Mouse (Mus musculus): ENCODE data around the gene Dner. TPM values are rescaled to one million over a fixed set of nuclear protein-coding genes. Genes with fewer than 3 reads are reported as not detected.

Dner gene
- polyA plus RNA-seq, 1 experiment from 2014 or later: 6.4 TPM

GRCm38 (mm10) chr1:84467664-84468063 is 228.4 kb downstream of the Dner start:
- WGBS: 69% methylated on average over 3 of the region's 3 CpGs
- Histone ChIP-seq H3K27me3 (no peaks in the 10 kb centered on the region), H3K4me1 (no peaks in the 10 kb centered on the region), H3K27ac (no peak overlapping the region), H3K4me3 (no peak overlapping the region), H3K4me2 (replicated peaks) (no peak overlapping the region), H3K36me3 (no peaks in the 10 kb centered on the region), H3K9ac (no peak overlapping the region), H3K9me3 (no peaks in the 10 kb centered on the region)
- no peak for ATAC-seq (ENCODE audit: low FRiP score, low read depth)

- Histone ChIP-seq H3K27me3 (no peaks in the 10 kb centered on the region), H3K27ac (no peak overlapping the region), H3K9ac (no peak overlapping the region), H3K4me1 (no peaks in the 10 kb centered on the region), H3K4me2 (replicated peaks) (no peak overlapping the region), H3K4me3 (no peak overlapping the region), H3K9me3 (no peaks in the 10 kb centered on the region), H3K36me3 (no peaks in the 10 kb centered on the region)
- no peak for ATAC-seq (ENCODE audit: low FRiP score, low read depth)
- WGBS: 92% methylated on average over 3 of the region's 3 CpGs
Measured at GRCm38 (mm10) chr1:84464761-84465160, 231.3 kb downstream of the Dner start.

- H3K4me1 ChIP-seq: no peaks in the 10 kb centered on the region
- H3K4me2 ChIP-seq (replicated peaks): no peak overlapping the region
- ATAC-seq (ENCODE audit: low FRiP score, low read depth): no peak
- no peaks in the 10 kb centered on the region for H3K36me3 ChIP-seq
- H3K27me3 ChIP-seq: no peaks in the 10 kb centered on the region
- no peaks in the 10 kb centered on the region for H3K9me3 ChIP-seq
- 94% methylated on average over 5 of the region's 5 CpGs for WGBS
- no peak overlapping the region for H3K9ac ChIP-seq
- no peak overlapping the region for H3K4me3 ChIP-seq
- no peak overlapping the region for H3K27ac ChIP-seq
Measured at GRCm38 (mm10) chr1:84463976-84464662, 231.9 kb downstream of the Dner start.

GRCm38 (mm10) chr1:84449566-84450278 is 246.3 kb downstream of the Dner start:
- Histone ChIP-seq H3K4me1 (no peaks in the 10 kb centered on the region), H3K4me2 (replicated peaks) (no peak overlapping the region), H3K4me3 (no peak overlapping the region), H3K9ac (no peak overlapping the region), H3K27ac (no peak overlapping the region), H3K36me3 (no peaks in the 10 kb centered on the region), H3K27me3 (no peaks in the 10 kb centered on the region), H3K9me3 (no peaks in the 10 kb centered on the region)
- 90% methylated on average over 10 of the region's 10 CpGs for WGBS
- ATAC-seq (ENCODE audit: low FRiP score, low read depth): no peak

GRCm38 (mm10) chr1:84443640-84444039 is 252.4 kb downstream of the Dner start:
- Histone ChIP-seq H3K27ac (no peak overlapping the region), H3K9me3 (no peaks in the 10 kb centered on the region), H3K4me1 (no peaks in the 10 kb centered on the region), H3K27me3 (no peaks in the 10 kb centered on the region), H3K4me3 (no peak overlapping the region), H3K4me2 (replicated peaks) (no peak overlapping the region), H3K9ac (no peak overlapping the region), H3K36me3 (no peaks in the 10 kb centered on the region)
- ATAC-seq (ENCODE audit: low FRiP score, low read depth): no peak
- WGBS: 60% methylated on average over 3 of the region's 3 CpGs

GRCm38 (mm10) chr1:84443050-84443449 is 253.0 kb downstream of the Dner start:
- no peak overlapping the region for H3K9ac ChIP-seq
- 87% methylated on average over 5 of the region's 5 CpGs for WGBS
- no peak overlapping the region for H3K4me3 ChIP-seq
- no peaks in the 10 kb centered on the region for H3K9me3 ChIP-seq
- no peaks in the 10 kb centered on the region for H3K4me1 ChIP-seq
- H3K36me3 ChIP-seq: no peaks in the 10 kb centered on the region
- no peak for ATAC-seq (ENCODE audit: low FRiP score, low read depth)
- H3K4me2 ChIP-seq (replicated peaks): no peak overlapping the region
- H3K27ac ChIP-seq: no peak overlapping the region
- no peaks in the 10 kb centered on the region for H3K27me3 ChIP-seq

GRCm38 (mm10) chr1:84441419-84441818 is 254.6 kb downstream of the Dner start:
- WGBS: 83% methylated on average over 3 of the region's 3 CpGs
- Histone ChIP-seq H3K9me3 (no peaks in the 10 kb centered on the region), H3K36me3 (no peaks in the 10 kb centered on the region), H3K4me2 (replicated peaks) (no peak overlapping the region), H3K27ac (no peak overlapping the region), H3K27me3 (no peaks in the 10 kb centered on the region), H3K4me1 (no peaks in the 10 kb centered on the region), H3K9ac (no peak overlapping the region), H3K4me3 (no peak overlapping the region)
- ATAC-seq (ENCODE audit: low FRiP score, low read depth): no peak

- H3K4me3 ChIP-seq: no peak overlapping the region
Measured at GRCm38 (mm10) chr1:84437565-84437964, 258.5 kb downstream of the Dner start.

GRCm38 (mm10) chr1:84436281-84436680 is 259.7 kb downstream of the Dner start:
- H3K9ac ChIP-seq: no peak overlapping the region
- no peak overlapping the region for H3K27ac ChIP-seq
- 84% methylated on average over 1 of the region's 1 CpGs for WGBS
- H3K4me2 ChIP-seq (replicated peaks): no peak overlapping the region
- no peak overlapping the region for H3K4me3 ChIP-seq
- no peaks in the 10 kb centered on the region for H3K9me3 ChIP-seq
- no peaks in the 10 kb centered on the region for H3K27me3 ChIP-seq
- ATAC-seq (ENCODE audit: low FRiP score, low read depth): no peak
- no peaks in the 10 kb centered on the region for H3K4me1 ChIP-seq
- no peaks in the 10 kb centered on the region for H3K36me3 ChIP-seq

More at GRCm38 (mm10) chr1:84437565-84437964, 258.5 kb downstream of the Dner start:
- Histone ChIP-seq H3K9me3 (no peaks in the 10 kb centered on the region), H3K9ac (no peak overlapping the region), H3K36me3 (no peaks in the 10 kb centered on the region), H3K27ac (no peak overlapping the region), H3K4me1 (no peaks in the 10 kb centered on the region), H3K4me2 (replicated peaks) (no peak overlapping the region), H3K27me3 (no peaks in the 10 kb centered on the region)
- ATAC-seq (ENCODE audit: low FRiP score, low read depth): no peak

GRCm38 (mm10) chr1:84433291-84433980 is 262.6 kb downstream of the Dner start:
- Histone ChIP-seq H3K4me1 (no peaks in the 10 kb centered on the region), H3K4me2 (replicated peaks) (no peak overlapping the region), H3K9ac (no peak overlapping the region), H3K27ac (no peak overlapping the region), H3K27me3 (no peaks in the 10 kb centered on the region), H3K9me3 (no peaks in the 10 kb centered on the region), H3K36me3 (no peaks in the 10 kb centered on the region), H3K4me3 (no peak overlapping the region)
- WGBS: 77% methylated on average over 6 of the region's 6 CpGs
- no peak for ATAC-seq (ENCODE audit: low FRiP score, low read depth)

GRCm38 (mm10) chr1:84432311-84432710 is 263.7 kb downstream of the Dner start:
- 76% methylated on average over 1 of the region's 1 CpGs for WGBS

GRCm38 (mm10) chr1:84428331-84428730 is 267.7 kb downstream of the Dner start:
- no peak overlapping the region for H3K9ac ChIP-seq

More at GRCm38 (mm10) chr1:84432311-84432710, 263.7 kb downstream of the Dner start:
- Histone ChIP-seq H3K4me2 (replicated peaks) (no peak overlapping the region), H3K36me3 (no peaks in the 10 kb centered on the region), H3K27ac (no peak overlapping the region), H3K9ac (no peak overlapping the region), H3K27me3 (no peaks in the 10 kb centered on the region), H3K4me1 (no peaks in the 10 kb centered on the region), H3K9me3 (no peaks in the 10 kb centered on the region), H3K4me3 (no peak overlapping the region)
- ATAC-seq (ENCODE audit: low FRiP score, low read depth): no peak

More at GRCm38 (mm10) chr1:84428331-84428730, 267.7 kb downstream of the Dner start:
- H3K4me3 ChIP-seq: no peak overlapping the region
- no peak overlapping the region for H3K27ac ChIP-seq
- no peaks in the 10 kb centered on the region for H3K9me3 ChIP-seq
- no peak for ATAC-seq (ENCODE audit: low FRiP score, low read depth)
- H3K36me3 ChIP-seq: no peaks in the 10 kb centered on the region
- 69% methylated on average over 1 of the region's 1 CpGs for WGBS
- no peaks in the 10 kb centered on the region for H3K4me1 ChIP-seq
- no peaks in the 10 kb centered on the region for H3K27me3 ChIP-seq
- H3K4me2 ChIP-seq (replicated peaks): no peak overlapping the region

All from limb, embryonic 13.5 days (tissue).